ENCODE assay signal across 10 mouse cellular contexts in genomic region chr12:103578148-103578547, GRCm38 (mm10). TPM values are rescaled to one million over a fixed set of nuclear protein-coding genes. Genes with fewer than 3 reads are reported as not detected.
"Had no signal": no experiment of that assay in that cellular context is flagged by ENCODE, and none has a peak within 500 bp of the region (broad histone marks: within the 10 kb centered on the region; RNA-seq: fewer than 3 reads in every experiment).

No protein-coding gene starts in this region.

RNA-seq across cellular contexts. Expression of gene Serpina10, which starts 53.1 kb away (rescaled TPM):
- polyA plus RNA-seq: heart, adult 2 months; heart, embryonic 14.5 days; heart, embryonic 15.5 days; heart, embryonic 16.5 days; heart, postnatal 0 days; hindbrain, embryonic 10.5 days; hindbrain, embryonic 12.5 days; hindbrain, embryonic 13.5 days; inflammation-experienced regulatory T-cells, adult 6 months; kidney, embryonic 14.5 days had no signal
